Mouse (Mus musculus): ENCODE measurements around the gene Map1a. TPM values are rescaled to one million over a fixed set of nuclear protein-coding genes. Genes with fewer than 3 reads are reported as not detected.
A peak's percentile ranks its signal among the peaks of the same experiment; 100 is the strongest.

The Map1a gene
- 10 to 100 TPM; 10.4 to 17.5 (median 12.5) TPM for total RNA-seq (2022)

DNA sequence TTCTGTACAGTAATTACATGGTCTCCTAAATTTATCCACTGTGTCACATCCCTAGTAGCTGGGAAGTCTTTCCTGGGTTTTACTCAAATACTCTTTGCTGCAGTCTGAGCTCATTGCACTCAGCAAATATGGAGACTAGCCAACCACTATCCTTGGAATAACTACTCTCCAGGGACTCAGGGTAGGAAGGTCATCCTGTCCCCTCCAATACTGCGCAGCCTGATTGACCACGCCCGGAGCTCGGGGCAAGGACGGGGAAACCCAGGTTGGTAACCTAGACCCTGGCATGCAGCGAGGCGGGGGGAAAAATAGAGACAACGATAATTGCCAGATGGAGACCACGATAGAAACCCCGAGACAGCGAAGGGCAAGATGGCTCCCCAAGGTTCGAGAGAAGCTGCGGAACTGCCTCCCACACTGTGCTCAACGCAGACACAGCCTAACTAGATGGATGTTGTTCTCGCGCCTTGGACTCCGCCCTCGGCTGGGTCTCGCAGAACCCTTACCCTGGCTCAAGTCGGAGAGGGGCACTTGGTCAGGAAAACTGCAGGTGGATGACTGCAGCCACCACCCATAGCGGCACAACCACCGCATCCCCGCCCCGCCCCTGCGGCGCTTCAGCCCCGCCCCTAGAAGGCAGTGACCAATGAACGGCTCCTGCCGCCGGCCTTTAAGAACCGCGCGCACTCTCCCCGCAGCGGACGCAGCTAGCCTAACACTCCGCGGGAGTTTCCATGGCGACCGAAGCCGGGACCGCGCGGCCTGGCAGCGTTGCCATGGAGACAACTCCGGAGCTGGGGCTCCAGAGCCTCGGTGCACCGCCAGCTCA, at the start of gene Map1a:
Gene Map1a (plus strand): TSS at position 700 of the 829 bp plus-strand sequence.
- peak; percentile 93 for DNase-seq

DNA sequence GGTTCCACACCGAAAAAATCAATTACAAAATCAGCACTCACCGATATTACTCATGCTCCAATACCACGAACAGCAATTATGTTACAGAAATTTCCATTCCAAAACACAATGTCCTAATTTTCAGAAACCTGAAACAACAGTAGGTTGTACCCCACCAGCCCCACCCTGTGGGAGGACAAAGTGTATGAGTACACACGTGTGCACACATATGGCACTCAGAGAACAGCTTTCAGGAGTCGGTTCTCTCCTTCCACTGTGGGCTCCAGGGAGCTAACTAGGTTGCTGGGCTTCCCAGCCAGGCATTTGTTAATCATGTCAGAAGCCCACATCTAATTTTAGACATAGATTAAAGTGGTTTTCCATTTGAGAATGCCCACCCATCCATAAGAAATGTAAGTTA, 45.3 kb upstream of the Map1a start:
- no peak for DNase-seq

DNA sequence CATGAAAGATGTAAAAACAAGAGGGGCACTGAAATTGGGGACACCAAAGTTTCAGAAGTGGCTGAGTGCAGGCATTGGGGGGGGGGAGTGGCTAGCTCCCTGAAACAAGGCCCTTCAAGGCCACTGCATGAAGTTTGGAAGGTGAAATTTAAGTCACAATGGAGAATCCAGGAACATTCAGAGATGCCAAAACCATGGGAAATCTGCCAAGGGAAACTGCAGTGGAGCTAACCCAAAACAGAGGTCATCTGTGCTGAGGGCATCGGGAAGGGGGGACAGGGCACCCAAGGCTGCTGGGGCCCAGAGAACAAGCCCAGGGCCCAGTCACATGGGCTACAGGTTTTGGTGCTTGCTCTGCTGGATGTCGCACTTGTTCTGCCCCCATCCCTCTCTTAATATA, 39.6 kb upstream of the Map1a start:
- DNase-seq, result no peak

DNA sequence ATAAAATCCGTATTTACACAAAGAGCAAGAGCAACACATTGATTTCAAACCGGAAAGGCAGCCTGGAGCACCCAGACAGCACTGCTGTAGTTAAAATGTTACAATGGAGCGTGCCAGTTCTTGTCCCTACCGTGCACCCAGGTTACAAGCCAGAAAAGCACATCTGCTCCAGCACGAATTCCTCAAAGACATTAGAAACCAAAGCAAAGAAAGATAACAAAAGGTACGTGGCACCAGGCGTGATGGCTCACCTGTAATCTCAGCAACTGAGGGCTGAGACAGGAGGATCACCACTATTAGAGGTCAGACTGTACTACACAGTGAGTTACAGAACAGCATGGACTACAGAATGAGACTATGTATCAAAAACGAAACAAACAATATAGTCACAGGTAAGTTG, 21.0 kb upstream of the Map1a start:
- no peak for DNase-seq

DNA sequence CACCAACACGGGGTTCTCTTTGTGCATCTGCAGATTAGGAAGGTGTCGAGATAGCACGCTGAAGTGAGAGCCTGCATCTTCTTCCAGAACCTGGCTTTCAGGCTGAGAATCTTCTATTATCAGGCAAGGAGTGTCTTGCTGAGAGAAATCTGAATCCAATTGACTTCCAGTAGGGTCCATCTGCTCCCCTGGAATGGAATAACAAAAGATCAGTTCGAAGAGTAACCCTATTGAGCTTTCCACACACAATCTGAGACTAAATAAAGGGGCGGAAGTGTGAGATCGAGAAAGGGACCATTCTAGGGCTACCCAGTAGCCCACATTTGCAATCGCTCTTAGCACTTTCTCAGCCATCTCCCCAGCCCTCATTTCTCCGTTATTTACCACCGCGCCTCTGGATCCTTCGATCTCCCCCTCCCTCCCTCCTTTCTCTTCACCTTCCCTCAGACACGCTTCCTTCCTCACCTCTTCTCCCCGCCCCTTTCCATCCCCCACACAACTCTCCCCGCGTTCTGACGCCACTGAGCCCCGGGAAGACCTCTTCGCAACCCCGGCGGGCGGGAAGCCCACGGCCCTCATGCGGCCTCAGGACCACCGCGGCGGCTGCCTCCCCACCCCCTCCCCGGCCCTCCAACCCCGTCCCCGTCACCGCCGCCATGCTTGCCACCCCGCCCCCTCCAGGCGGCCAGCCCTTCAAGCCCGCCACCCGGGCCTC, 18.7 kb upstream of the Map1a start:
- DNase-seq, result no peak

DNA sequence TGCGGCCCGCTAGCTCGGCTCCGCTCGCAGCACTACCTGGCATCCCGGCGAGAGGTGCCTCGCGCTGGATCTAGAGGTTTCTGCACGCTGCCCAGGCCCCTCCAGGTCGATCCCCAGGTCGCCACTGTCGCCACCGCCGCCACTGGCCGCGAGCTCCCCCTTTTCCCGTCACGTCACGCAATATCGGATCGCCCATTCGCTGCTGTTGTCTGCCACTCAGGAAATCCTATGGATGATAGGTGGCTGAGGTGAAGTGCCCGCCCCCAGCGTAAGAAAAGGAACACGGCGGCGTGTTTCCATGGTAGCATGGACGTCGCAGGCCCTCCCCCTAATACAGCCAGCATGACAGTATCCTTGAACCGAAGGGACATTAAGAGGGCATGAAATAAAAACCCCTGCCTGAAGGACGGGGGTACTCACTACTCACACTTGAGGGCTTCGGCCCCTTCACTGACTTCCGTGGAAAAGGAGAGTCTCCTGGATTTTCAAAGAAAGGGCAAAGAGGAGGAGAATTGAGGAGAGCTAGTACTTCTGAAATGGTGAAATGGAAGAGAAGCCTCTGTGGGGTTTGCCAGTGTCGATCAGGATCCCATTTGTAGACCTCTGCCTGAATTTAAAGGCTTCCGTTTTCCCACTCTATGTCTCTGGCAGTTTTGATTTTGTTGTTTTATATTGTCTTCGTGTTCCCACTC, 18.0 kb upstream of the Map1a start, which contains the start of gene Trp53bp1:
Gene Trp53bp1 (minus strand): TSS at position 172 of the 692 bp plus-strand sequence.
- DNase-seq, result peak; percentile 96

DNA sequence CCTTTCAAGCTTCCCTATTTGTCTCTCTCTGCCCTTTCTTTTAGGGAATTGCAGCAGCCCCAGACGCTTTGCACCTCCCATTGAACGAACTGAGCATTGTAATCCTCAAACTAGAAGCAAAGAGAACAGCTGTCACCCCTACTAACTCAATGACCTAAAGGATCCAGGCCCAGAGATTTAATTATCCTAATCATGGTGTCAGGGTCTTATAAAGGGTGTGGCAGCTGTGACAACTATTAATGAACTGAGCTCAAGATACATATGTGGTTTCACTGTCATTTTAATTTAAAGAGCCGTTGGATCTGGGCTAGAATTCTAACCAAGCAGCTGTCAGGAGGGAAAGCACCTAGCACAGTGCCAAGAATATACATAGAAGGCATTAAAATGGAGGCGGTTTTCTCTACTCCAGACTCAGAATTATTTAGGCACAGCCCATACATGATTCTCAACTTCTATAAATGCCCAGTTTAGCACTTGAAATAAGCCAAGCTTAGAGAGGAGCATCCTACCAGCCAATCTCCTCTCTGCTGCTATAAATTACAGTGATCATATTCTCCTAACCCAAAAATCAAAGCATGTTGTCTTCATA, 17.4 kb upstream of the Map1a start:
- DNase-seq, result no peak

DNA sequence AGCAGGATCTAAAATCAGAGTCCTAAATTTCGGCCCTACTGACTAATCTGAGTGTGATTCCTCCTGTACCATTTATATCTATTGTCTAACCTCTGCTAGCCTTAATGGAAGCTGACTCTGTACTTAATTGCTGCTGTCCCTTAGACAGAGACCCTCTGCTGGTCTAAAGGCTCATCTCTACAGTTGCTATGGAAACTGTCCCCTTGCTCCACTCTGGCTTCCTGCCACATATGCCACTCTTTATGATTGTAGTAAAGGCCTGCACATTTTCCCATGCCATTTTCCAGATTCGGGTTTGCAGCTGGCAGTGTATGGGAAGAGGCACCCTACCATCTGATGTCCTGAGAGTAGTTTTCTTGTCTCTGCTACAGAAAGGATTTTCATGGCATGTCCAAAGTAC, 1.6 kb upstream of the Map1a start:
- no peak for DNase-seq

DNA sequence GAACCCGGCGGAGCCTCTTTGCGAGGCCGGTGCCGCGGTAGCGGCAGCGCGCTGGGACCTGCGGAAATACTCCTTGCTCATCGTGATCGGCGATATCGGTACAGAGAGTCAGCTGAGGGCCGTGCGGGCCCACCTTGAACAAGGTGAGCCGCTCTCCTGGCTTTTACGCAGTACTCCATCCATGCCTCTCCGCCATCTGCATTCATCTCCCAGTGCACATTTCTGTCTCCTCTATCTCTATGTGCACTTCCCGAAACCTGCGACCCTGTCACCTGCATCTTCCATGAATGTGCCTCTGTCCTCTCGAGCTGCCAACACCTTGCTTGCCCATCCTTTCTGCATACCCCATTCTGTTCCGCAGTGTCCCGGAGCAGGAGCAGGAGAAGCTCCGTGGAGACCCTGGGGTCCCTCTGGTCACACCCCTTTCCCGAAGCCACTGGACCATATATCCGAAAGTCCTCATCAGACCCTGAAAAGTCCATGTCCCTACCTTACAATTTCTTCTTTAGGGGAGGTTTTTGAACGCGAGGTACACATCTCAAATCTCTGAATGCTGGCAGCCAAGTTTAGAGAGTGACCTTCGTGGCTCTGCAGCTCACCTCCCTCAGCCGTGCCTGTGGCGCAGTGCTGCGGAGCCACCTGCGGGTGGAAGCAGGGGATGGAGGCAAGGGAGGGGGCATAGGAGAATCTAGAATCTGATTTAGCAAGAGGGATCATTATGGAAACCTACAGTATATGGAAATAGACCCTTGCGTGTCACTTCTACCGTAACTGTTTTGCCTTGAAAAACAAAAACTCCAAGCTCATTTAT, 535 bp downstream of the Map1a start:
- DNase-seq, result peak; percentile 22

DNA sequence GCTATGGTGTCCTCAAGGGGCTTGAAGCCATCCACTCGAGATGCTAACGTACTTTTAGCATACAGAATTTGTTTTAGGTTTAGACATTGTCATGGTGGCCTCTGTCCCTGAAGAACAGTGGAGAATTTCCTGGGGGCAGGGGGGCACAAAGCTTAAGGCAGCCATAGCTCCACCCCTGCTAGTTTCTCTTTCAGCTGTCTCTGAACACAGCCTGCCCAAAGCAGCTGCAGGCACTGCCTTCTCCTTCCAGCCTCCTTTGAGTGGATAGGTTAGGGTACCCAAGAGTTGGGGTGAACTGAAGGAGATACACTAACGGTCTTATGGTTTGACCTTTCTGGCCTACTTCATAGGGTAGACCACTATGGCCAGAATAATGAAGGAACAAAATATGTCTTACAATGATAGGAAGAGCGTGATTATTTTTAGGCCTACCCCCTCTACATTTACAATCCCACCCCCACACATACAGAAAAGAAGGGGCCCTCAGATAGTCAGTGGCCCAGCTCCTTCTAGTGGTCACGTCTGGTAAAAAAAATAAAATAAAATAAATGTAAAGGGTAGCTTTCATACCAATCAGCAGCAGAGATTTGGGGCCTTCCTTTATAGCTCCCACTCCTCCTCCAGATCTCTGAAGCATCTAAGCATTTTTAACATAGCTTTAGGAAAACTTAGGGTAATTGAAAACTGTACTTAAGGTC, 3.1 kb downstream of the Map1a start:
- DNase-seq, result no peak

DNA sequence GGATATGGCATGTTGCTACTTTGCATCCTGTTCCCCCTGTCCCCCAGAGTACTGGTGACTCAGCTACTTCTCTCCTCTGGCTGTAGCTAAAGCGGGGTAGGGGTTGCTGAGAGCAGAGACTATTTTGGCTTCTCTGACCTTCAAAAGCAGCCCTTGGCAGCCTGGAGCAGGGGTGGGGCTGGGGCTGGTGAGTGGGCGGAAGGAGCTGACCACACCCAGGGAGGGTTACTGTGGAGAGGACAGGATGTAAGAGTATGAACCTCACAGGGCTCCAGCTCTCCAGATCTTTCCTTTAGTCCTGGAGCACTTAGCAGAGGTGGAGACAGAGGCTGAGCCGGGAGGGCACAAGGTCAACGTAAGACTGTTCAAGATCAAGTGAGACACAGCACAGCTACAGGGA, 4.8 kb downstream of the Map1a start:
- no peak for DNase-seq

DNA sequence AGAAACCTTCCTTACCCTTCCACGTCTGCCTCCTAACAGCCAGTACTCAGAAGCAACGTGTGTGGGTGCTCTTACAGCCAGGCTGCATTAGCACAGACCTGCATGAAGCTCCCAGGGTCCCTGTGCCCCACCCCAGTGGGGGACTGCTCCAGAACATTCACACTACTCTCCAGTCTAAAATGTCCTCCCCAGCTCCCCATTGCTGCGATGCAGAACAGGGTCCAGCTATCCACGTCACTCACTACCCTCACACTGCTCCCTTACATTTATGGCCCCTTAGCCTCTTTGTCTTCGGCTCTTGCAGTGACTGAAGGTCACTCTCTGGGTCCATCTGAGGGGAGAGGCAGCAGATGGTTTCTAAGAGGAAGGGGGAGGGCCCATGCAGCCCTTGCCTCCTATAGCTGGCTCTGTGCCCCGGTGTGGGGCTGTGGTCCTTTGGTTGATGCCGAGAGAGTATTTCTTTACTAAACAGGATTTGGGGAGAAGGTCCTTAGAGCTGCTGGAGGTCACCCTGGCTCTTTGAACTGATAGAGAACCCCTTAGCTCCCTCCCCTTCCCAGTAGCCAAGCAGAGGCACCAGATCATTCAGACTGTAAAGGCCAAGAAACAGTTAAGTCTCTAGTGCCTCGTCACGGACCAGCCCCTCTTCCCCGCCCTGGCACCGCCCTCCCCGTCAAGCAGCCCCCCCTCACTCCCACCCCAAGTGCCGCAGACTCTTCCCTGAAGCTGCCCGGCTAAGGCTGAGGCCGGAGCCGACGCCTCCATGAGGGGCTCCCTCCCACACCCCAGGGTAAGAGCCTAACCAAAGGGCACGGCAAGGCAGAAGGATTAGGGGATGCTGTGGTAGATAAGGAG, 5.6 kb downstream of the Map1a start:
- no peak for DNase-seq

DNA sequence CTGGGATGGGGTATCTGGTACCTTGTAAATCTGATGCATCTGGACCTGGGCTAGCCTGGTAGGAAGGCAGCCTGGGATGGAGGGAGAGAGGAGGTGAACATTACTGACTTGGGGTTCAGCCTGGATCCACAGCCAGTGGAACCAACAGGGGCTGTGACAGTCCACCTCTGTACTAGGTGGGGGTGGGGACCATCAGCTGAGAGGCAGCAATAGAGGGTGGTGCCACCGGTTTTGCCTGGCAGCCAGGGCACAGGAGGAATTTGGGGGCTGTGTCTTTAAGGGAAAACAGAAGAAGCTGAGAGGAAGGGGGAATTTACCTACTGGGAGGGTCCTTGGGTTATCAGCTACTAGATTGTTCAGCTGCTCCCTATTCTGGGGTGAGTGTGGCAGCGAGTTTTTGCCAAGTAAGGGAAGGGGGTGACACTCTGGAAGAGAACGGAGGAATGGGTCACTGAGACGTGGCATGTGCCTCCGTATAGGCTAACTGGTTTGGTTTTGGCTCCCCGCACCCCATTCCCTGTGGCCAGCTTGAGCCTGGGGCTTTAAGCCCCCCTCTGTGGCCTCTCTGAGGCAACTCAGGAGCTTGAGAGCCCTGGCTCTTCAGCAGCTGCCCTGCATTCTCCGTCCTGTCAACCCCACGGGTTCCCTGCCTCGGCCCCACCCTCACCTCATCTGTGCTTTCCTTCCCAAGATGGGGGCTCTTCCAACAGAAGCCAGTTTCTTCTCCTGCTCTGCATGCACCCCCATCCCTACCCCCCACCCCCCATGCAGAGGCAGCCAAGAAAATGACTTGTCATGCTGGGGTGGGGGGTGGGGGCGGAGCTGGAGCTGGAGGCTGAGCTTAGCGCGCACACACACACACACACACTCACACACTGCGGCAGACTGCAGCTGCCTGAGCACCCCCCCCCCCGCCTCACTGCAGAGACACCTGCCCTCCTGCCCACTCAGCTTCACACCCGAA, 6.5 kb downstream of the Map1a start:
- DNase-seq, result no peak

DNA sequence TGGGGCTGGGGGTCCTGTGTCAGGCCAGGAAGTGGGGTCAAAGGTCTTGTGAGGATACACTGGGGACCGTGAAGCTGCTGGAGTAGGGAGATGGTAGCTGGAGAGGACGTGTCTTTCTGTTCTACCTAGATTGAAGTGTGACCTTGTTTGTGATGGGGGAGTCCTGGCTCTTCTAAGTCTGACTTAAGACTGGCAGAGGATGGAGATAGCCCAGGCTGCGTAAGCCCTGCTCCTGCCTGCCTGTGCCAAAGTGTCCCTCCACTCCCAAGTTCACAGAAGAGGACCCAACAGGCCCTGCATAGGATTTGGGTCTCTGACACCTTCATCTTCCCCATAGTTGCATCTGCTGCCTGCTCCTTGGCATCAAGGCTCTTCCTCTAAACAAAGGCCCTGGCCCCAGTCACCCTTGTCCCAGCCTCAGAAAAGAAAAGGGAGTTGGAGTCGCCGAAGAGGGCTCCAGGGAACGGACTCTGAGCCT, 7.4 kb downstream of the Map1a start:
- DNase-seq, result no peak

DNA sequence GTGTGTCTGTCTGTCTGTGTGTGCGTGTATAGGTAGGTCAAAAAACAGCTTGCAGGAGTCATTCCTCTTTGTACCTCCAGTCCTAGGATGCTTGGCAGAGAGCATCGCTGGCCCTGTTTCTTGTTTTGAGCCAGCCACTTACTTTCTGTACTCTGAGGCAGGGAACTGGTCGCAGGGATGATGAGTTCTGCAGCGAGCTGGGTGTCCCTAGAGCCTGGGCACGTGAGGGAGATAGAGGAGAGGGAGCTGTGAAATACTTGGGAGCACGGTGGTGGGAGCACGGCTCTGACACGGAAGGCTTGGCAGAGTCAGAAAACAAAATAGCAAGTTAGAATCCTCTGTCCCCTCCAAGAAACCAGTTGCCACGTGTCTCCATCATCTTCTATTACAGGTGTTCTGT, 8.3 kb downstream of the Map1a start:
- DNase-seq, result no peak

DNA sequence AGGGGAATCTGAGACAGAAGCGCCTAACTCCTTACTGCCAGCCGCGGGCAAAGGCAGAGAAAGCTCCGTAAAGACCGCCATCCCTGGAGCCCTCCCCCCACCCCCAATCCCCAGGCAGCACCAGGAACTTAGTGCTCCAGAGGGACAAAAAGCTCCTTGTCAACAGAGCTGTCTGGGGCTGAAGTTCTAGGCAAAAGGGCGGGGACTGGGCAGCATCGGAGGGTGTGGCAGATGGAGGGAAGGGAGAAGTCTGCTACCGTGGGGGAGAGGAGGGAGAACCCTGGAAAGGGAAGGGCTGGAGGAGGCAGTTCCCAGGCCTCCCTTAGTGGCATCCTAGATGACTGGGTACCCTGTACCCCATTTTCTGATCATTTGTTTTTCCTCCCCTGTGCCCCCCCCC, 8.7 kb downstream of the Map1a start:
- DNase-seq, result no peak

DNA sequence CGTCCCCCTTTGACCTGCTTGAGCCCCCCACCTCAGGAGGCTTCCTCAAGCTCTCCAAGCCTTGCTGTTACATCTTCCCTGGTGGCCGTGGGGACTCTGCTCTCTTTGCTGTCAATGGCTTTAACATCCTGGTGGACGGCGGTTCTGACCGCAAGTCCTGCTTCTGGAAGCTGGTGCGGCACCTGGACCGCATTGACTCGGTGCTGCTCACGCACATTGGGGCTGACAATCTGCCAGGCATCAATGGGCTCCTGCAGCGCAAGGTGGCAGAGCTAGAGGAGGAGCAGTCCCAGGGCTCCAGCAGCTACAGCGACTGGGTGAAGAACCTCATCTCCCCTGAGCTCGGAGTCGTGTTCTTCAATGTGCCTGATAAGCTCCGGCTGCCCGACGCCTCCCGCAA, 10.1 kb downstream of the Map1a start:
- no peak for DNase-seq

DNA sequence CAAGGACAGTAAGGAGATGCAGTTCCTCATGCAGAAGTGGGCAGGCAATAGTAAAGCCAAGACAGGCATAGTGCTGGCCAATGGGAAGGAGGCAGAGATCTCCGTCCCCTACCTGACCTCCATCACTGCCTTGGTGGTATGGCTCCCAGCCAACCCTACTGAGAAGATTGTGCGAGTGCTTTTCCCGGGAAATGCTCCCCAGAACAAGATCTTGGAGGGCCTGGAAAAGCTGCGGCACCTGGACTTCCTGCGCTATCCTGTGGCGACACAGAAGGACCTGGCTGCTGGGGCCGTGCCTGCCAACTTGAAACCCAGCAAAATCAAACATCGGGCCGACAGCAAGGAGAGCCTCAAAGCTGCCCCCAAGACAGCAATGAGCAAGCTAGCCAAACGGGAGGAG, 10.6 kb downstream of the Map1a start:
- DNase-seq, result no peak

DNA sequence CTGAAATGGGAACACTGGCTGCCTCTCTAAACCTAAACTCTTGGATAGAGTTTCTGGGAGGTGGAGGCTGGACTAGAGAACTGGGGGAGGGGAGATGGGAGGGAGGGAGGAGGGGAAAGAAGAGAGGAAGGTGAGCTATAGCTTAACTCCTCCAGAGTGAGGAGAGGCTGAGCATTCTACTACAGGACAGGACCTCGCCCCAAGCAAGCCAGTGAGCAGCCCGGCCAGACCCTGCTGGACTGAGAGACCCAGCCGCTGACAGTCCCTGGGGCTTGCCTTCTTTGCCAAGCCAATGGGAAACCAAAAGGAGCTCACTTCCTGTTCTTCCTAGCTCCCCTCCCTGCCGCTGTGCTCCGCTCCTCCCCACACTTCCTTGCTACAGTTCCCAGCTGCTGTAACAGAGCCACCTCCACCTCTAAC, 19.6 kb downstream of the Map1a start:
- DNase-seq, result no peak

All from adrenal gland, adult 8-10 months (tissue).